Mouse (Mus musculus): ENCODE measurements around the gene Hs3st4. TPM values are rescaled to one million over a fixed set of nuclear protein-coding genes. Genes with fewer than 3 reads are reported as not detected.

The Hs3st4 gene
- polyA plus RNA-seq, 1 experiment from 2014 or later, result 20.3 TPM

DNA sequence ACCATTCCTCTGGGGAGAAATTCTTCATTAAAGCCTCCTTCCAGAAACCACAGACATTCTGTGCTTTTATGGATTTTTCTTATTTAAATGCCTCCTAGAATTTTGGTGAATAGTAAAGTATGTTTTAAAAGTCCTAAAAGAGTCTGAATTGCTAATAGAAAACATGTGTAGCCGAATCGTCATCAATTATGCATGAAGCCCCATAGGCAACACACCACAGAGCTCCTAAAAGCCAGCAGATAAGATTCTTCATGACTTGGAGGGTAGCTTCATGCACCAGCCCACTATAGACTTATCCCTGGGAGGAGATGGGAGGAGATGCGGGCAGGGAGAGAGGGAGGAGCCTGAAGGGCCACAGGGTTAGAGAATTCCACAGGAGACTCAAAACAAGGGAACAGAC lies 358.8 kb downstream of the Hs3st4 start:
- Histone ChIP-seq H3K27ac (ENCODE audit: low read length) (peak overlapping the region; percentile 55; the same call in 1 of the 2 replicates), H3K4me2 (ENCODE audit: low read length) (no peak overlapping the region), H3K4me3 (ENCODE audit: low read depth, low read length) (no peak overlapping the region), H3K9ac (ENCODE audit: low read depth, low read length) (no peak overlapping the region), H3K9me3 (replicated peaks; ENCODE audit: control insufficient read depth, low read length, poor library complexity, severe bottlenecking) (no peaks in the 10 kb centered on the region), H3K27me3 (ENCODE audit: control insufficient read depth, insufficient read depth, low read depth, low read length) (no peaks in the 10 kb centered on the region), H3K4me1 (ENCODE audit: control insufficient read depth, insufficient read depth, low read length) (peaks cover 8% of the 10 kb centered on the region), H3K36me3 (ENCODE audit: control insufficient read depth, insufficient read depth, low read length) (no peaks in the 10 kb centered on the region)
- no peak for ATAC-seq
- WGBS, result 47% methylated on average over 3 of the region's 3 CpGs

GRCm38 (mm10) chr7:124347218-124348017 lies 364.7 kb downstream of the Hs3st4 start:
- Histone ChIP-seq H3K9me3 (replicated peaks; ENCODE audit: control insufficient read depth, low read length, poor library complexity, severe bottlenecking) (no peaks in the 10 kb centered on the region), H3K27ac (ENCODE audit: low read length) (peak overlapping the region; percentile 76), H3K27me3 (ENCODE audit: control insufficient read depth, insufficient read depth, low read depth, low read length) (no peaks in the 10 kb centered on the region), H3K4me1 (ENCODE audit: control insufficient read depth, insufficient read depth, low read length) (peaks cover 16% of the 10 kb centered on the region), H3K4me3 (ENCODE audit: low read depth, low read length) (no peak overlapping the region; the same call in 1 of the 2 replicates), H3K36me3 (ENCODE audit: control insufficient read depth, insufficient read depth, low read length) (no peaks in the 10 kb centered on the region), H3K9ac (ENCODE audit: low read depth, low read length) (peak overlapping the region; percentile 15; the same call in 1 of the 2 replicates), H3K4me2 (ENCODE audit: low read length) (peak overlapping the region; percentile 41)
- ATAC-seq, result peak; percentile 93
- 5% methylated on average over 13 of the region's 13 CpGs for WGBS

DNA sequence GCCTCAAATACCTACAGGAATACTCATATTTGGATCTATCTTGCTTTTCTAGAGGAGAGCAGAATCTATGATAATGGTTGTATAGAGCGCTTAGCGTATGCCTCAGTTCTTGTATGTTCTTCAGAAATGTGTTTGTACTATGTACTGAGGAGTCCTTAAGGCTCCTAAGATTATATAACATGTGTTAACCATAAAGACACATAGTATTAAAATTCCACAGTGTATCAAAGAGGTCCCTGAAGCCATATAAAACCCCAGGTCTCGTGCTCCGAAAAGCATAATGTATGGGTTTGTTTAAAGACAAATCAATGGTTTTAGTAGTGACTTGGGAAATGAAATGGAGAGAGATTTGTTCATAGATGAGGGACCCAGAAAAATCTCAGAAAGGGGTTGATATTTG lies 371.4 kb downstream of the Hs3st4 start:
- H3K9ac ChIP-seq (ENCODE audit: low read depth, low read length), result no peak overlapping the region
- H3K4me2 ChIP-seq (ENCODE audit: low read length), result no peak overlapping the region
- H3K9me3 ChIP-seq (replicated peaks; ENCODE audit: control insufficient read depth, low read length, poor library complexity, severe bottlenecking), result no peaks in the 10 kb centered on the region
- no peaks in the 10 kb centered on the region for H3K4me1 ChIP-seq (ENCODE audit: control insufficient read depth, insufficient read depth, low read length)
- H3K27me3 ChIP-seq (ENCODE audit: control insufficient read depth, insufficient read depth, low read depth, low read length), result no peaks in the 10 kb centered on the region
- no peak for ATAC-seq
- H3K4me3 ChIP-seq (ENCODE audit: low read depth, low read length), result no peak overlapping the region
- no peak overlapping the region for H3K27ac ChIP-seq (ENCODE audit: low read length)
- no peaks in the 10 kb centered on the region for H3K36me3 ChIP-seq (ENCODE audit: control insufficient read depth, insufficient read depth, low read length)
- WGBS, result 96% methylated on average over 4 of the region's 4 CpGs

GRCm38 (mm10) chr7:124358068-124358467 lies 375.4 kb downstream of the Hs3st4 start:
- H3K27me3 ChIP-seq (ENCODE audit: control insufficient read depth, insufficient read depth, low read depth, low read length), result no peaks in the 10 kb centered on the region
- no peak overlapping the region for H3K4me2 ChIP-seq (ENCODE audit: low read length)
- no peaks in the 10 kb centered on the region for H3K9me3 ChIP-seq (replicated peaks; ENCODE audit: control insufficient read depth, low read length, poor library complexity, severe bottlenecking)
- no peak overlapping the region for H3K27ac ChIP-seq (ENCODE audit: low read length)
- no peak overlapping the region for H3K4me3 ChIP-seq (ENCODE audit: low read depth, low read length)
- 72% methylated on average over 3 of the region's 3 CpGs for WGBS
- H3K9ac ChIP-seq (ENCODE audit: low read depth, low read length), result no peak overlapping the region
- ATAC-seq, result no peak
- no peaks in the 10 kb centered on the region for H3K4me1 ChIP-seq (ENCODE audit: control insufficient read depth, insufficient read depth, low read length)
- H3K36me3 ChIP-seq (ENCODE audit: control insufficient read depth, insufficient read depth, low read length), result no peaks in the 10 kb centered on the region

GRCm38 (mm10) chr7:124359836-124360235 lies 377.2 kb downstream of the Hs3st4 start:
- ATAC-seq, result no peak
- Histone ChIP-seq H3K9ac (ENCODE audit: low read depth, low read length) (no peak overlapping the region), H3K36me3 (ENCODE audit: control insufficient read depth, insufficient read depth, low read length) (no peaks in the 10 kb centered on the region), H3K27me3 (ENCODE audit: control insufficient read depth, insufficient read depth, low read depth, low read length) (no peaks in the 10 kb centered on the region), H3K9me3 (replicated peaks; ENCODE audit: control insufficient read depth, low read length, poor library complexity, severe bottlenecking) (no peaks in the 10 kb centered on the region), H3K4me1 (ENCODE audit: control insufficient read depth, insufficient read depth, low read length) (no peaks in the 10 kb centered on the region), H3K4me3 (ENCODE audit: low read depth, low read length) (no peak overlapping the region), H3K27ac (ENCODE audit: low read length) (no peak overlapping the region), H3K4me2 (ENCODE audit: low read length) (no peak overlapping the region)
- 57% methylated on average over 4 of the region's 4 CpGs for WGBS

DNA sequence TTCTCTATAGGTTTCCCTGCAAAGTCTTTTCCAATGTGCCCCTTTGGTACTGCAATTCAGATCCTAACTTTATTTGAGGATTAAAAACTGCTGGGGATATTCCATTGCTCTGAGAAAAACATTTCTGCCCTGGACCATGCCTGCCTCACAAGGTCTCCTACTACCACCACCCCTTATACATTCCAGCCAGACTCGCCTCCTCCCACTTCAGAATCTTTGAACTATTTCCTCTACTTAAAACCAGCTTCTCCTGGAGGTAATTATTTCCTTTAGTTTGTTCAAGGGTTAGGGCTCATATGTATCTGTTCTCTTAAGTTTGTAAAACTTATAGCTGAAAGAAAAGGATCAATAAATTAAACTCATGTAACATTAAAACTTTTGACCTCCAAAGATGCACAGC lies 389.6 kb downstream of the Hs3st4 start:
- ATAC-seq, result no peak
- Histone ChIP-seq H3K9me3 (replicated peaks; ENCODE audit: control insufficient read depth, low read length, poor library complexity, severe bottlenecking) (no peaks in the 10 kb centered on the region), H3K4me3 (ENCODE audit: low read depth, low read length) (no peak overlapping the region), H3K27ac (ENCODE audit: low read length) (no peak overlapping the region), H3K4me1 (ENCODE audit: control insufficient read depth, insufficient read depth, low read length) (no peaks in the 10 kb centered on the region), H3K9ac (ENCODE audit: low read depth, low read length) (no peak overlapping the region), H3K4me2 (ENCODE audit: low read length) (no peak overlapping the region), H3K36me3 (ENCODE audit: control insufficient read depth, insufficient read depth, low read length) (no peaks in the 10 kb centered on the region), H3K27me3 (ENCODE audit: control insufficient read depth, insufficient read depth, low read depth, low read length) (no peaks in the 10 kb centered on the region)
- 77% methylated on average over 1 of the region's 1 CpGs for WGBS

- no peak for ATAC-seq
- H3K4me3 ChIP-seq (ENCODE audit: low read depth, low read length), result no peak overlapping the region
- 90% methylated on average over 2 of the region's 2 CpGs for WGBS
- no peaks in the 10 kb centered on the region for H3K36me3 ChIP-seq (ENCODE audit: control insufficient read depth, insufficient read depth, low read length)
- H3K9me3 ChIP-seq (replicated peaks; ENCODE audit: control insufficient read depth, low read length, poor library complexity, severe bottlenecking), result no peaks in the 10 kb centered on the region
- no peak overlapping the region for H3K27ac ChIP-seq (ENCODE audit: low read length)
- no peaks in the 10 kb centered on the region for H3K27me3 ChIP-seq (ENCODE audit: control insufficient read depth, insufficient read depth, low read depth, low read length)
- H3K4me1 ChIP-seq (ENCODE audit: control insufficient read depth, insufficient read depth, low read length), result no peaks in the 10 kb centered on the region
- H3K9ac ChIP-seq (ENCODE audit: low read depth, low read length), result no peak overlapping the region
- H3K4me2 ChIP-seq (ENCODE audit: low read length), result no peak overlapping the region
Observed at GRCm38 (mm10) chr7:124372697-124373096, 390.0 kb downstream of the Hs3st4 start.

DNA sequence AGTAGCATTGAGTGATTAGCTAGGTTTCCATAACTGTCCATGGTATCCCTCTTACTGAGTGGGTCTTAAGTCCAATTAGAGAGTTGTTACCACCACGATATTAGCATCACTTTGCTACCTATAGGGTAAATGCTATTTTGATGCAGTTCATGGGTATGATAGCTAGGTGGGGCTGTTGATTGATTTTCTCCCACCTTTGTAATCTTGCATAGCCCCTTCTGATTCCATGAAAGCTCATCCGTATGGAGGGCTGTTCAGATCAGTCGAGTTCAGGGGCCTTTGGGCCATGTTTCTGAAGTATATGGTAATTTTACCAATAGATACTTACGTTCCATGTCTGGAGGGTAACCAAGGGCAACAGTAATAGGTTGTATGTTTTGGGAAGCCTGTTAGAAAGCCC lies 400.8 kb downstream of the Hs3st4 start:
- H3K9ac ChIP-seq (ENCODE audit: low read depth, low read length), result no peak overlapping the region
- no peaks in the 10 kb centered on the region for H3K9me3 ChIP-seq (replicated peaks; ENCODE audit: control insufficient read depth, low read length, poor library complexity, severe bottlenecking)
- no peak overlapping the region for H3K4me2 ChIP-seq (ENCODE audit: low read length)
- 0 out of 2 replicates have a peak, but pooled peaks cover 2% of the 10 kb centered on the region for H3K4me1 ChIP-seq (ENCODE audit: control insufficient read depth, insufficient read depth, low read length)
- no peaks in the 10 kb centered on the region for H3K27me3 ChIP-seq (ENCODE audit: control insufficient read depth, insufficient read depth, low read depth, low read length)
- H3K27ac ChIP-seq (ENCODE audit: low read length), result no peak overlapping the region
- 25% methylated on average over 4 of the region's 4 CpGs for whole genome bisulfite sequencing
- no peak overlapping the region for H3K4me3 ChIP-seq (ENCODE audit: low read depth, low read length)
- H3K36me3 ChIP-seq (ENCODE audit: control insufficient read depth, insufficient read depth, low read length), result no peaks in the 10 kb centered on the region
- ATAC-seq, result no peak

DNA sequence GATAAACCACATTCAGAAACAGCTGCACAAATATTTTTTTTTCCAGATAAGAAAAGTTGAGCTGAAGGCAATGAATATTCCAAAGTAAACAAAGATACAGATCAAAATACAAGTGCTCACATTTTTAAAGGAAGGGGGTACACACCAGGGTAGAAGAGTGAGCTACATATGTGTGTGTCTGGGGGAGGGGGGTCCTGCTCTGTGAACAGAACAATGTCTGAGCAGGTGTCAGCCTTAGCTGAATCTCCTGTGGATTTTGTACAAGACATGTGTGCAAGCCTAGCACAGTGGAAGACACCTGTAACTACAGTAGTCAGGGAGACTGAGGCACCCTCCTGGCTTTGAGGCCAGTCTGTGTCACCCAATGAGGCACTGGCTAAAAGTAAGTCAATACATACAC lies 416.5 kb downstream of the Hs3st4 start:
- H3K4me2 ChIP-seq (ENCODE audit: low read length), result no peak overlapping the region
- no peaks in the 10 kb centered on the region for H3K27me3 ChIP-seq (ENCODE audit: control insufficient read depth, insufficient read depth, low read depth, low read length)
- no peak overlapping the region for H3K9ac ChIP-seq (ENCODE audit: low read depth, low read length)
- no peak overlapping the region for H3K4me3 ChIP-seq (ENCODE audit: low read depth, low read length)
- H3K36me3 ChIP-seq (ENCODE audit: control insufficient read depth, insufficient read depth, low read length), result no peaks in the 10 kb centered on the region
- no peak overlapping the region for H3K27ac ChIP-seq (ENCODE audit: low read length)
- no peak for ATAC-seq
- H3K9me3 ChIP-seq (replicated peaks; ENCODE audit: control insufficient read depth, low read length, poor library complexity, severe bottlenecking), result no peaks in the 10 kb centered on the region
- H3K4me1 ChIP-seq (ENCODE audit: control insufficient read depth, insufficient read depth, low read length), result no peaks in the 10 kb centered on the region
